Mouse (Mus musculus) urinary bladder, postnatal 25 days (tissue): ENCODE data around the gene Prdm8.
A peak's percentile ranks its signal among the peaks of the same experiment; 100 is the strongest.

ENCODE experiments used
- DNase-seq: peaks from one replicate; pipeline ENCODE4 v3.0.0; 2022; ENCODE audit warnings: low spot score

Prdm8 gene

DNA sequence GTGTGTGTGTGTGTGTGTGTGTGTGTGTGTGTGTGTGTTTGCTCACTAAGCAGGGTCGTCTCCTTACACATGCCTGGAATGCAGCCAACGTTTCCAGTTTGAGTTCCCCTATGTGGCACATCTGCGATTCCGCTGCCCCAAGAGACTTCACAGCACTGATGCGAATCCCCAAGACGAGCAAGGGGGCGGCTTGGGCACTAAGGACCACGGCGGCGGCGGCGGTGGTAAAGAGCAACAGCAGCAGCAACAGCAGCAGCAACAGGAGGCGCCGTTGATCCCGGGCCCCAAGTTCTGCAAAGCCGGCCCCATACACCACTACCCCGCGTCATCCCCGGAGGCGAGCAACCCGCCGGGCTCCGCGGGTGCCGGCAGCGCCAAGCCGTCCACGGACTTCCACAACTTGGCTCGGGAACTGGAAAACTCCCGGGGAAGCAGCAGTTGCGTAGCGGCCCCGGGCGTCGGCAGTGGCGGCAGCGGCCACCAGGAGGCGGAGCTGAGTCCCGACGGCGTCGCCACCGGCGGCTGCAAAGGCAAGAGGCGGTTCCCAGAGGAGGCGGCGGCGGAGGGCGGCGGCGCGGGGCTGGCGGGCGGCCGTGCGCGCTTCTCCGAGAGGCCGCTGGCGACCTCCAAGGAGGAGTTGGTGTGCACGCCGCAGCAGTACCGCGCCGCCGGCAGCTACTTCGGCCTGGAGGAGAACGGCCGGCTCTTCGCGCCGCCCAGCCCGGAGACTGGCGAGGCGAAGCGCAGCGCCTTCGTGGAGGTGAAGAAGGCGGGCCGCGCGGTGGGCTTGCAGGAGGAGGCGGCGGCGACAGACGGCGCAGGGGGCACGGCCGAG lies 18.2 kb downstream of the Prdm8 start:
- DNase-seq, result peak; percentile 84

DNA sequence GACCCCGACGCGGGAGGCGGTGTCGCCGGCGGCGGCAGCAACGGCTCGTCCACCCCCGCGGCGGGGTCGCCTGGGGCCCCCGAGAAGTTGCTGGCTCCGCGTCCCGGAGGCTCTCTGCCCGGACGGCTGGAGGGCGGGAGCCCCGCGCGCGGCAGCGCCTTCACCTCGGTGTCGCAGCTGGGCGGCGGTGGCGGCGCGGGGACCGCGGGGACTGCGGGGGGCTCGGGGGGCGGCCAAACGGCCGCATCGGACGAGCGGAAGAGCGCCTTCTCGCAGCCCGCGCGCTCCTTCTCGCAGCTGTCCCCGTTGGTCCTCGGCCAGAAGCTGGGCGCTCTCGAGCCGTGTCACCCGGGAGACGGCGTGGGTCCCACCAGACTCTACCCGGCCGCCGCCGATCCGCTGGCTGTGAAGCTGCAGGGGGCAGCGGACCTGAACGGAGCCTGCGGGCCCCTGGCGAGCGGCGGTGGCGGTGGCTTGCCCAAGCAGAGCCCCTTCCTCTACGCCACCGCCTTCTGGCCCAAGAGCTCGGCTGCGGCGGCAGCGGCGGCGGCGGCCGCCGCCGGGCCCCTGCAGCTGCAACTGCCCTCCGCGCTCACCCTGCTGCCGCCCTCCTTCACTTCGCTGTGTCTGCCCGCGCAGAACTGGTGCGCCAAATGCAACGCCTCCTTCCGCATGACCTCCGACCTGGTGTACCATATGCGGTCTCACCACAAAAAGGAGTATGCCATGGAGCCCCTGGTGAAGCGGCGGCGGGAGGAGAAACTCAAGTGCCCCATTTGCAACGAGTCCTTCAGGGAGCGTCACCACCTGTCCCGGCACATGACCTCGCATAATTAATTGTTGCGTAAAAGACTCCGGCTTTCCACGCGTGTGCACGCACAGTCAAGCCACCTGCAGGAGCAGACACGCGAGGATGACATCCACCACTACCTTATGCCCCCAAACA lies 19.1 kb downstream of the Prdm8 start:
- DNase-seq, result no peak

GRCm38 (mm10) chr5:98189181-98190180 lies 22.5 kb downstream of the Prdm8 start:
- DNase-seq, result no peak

- no peak for DNase-seq
These were observed 25.4 kb downstream of the Prdm8 start for GRCm38 (mm10) chr5:98192295-98192983.

DNA sequence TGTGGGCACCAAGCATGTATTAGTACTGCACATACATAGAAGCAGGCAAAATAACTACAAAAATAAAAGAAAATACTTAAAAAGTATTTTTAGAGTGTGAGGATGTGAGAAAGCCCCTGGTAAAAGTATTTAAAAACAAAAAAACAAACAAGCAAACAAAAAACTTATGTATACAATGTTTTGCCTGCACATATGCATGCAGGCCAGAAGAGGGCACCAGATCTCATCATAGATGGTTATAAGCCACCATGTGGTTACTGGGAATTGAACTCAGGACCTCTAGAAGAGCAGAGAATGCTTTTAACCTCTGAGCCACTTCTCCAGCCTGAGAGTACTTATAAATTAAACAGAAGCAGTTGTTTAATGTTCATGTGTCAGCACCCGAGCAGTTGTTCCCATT lies 28.0 kb downstream of the Prdm8 start:
- DNase-seq, result no peak

- DNase-seq, result no peak
These were observed 31.6 kb downstream of the Prdm8 start for GRCm38 (mm10) chr5:98198412-98199218.

DNA sequence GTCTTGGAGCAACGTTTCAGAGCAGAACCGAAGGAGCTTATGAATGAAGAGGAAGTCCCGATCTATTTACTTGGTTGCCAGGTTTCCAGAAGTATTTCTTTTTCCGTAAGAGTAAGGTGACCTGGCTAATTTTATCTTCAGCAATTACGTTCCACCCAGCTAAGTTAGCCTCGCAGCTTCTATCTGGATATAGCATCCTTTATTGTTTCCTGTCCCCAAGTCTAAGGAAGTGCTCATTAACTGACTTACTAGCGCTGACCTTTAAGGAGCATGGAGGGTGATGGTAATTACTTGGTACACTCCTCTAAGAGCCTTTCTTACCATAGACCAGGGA lies 32.2 kb downstream of the Prdm8 start:
- DNase-seq, result no peak

GRCm38 (mm10) chr5:98201606-98202005 lies 34.6 kb downstream of the Prdm8 start:
- no peak for DNase-seq

DNA sequence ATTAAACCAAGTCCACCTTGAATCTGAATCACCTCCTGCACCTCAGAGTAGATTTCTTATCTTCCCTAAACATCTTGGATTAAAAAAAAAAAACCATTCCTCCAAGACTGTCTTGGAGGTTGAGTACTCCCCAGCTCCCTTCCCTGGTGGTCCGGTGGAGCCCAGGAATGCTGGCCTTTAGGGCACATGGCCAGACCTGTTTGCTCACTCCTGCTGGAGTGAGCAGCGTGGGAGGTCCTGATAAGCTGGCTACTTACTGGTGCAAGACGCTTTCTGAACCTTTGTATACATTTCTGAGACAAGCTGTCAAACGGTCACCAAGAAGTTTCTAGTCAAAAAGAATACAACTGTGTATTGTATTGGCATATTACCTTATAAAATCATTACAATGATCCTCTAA lies 36.0 kb downstream of the Prdm8 start:
- DNase-seq, result no peak

GRCm38 (mm10) chr5:98212501-98212900 lies 45.5 kb downstream of the Prdm8 start:
- DNase-seq, result no peak

- DNase-seq, result no peak
These were observed 55.0 kb downstream of the Prdm8 start for GRCm38 (mm10) chr5:98221956-98222355.

GRCm38 (mm10) chr5:98226710-98227109 lies 59.7 kb downstream of the Prdm8 start:
- DNase-seq, result no peak

DNA sequence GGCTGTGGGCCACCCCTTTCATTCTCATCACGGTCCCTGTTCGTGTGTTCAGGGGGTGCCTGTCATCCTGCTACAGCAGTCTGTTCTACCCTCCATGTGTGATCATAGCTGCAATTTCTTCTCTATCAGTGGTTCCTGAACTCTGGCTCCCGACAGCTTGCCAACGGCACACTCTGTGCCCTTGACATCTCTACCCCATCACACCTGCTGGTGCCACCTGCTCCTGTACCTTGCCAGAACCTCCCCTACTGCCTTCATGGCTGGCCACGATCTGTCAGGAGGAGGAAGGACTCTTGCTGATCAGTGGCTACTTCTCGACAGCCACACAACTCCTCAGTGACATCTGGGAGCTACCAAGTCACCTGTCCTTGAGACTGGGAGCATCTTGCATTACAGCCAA lies 62.5 kb downstream of the Prdm8 start:
- no peak for DNase-seq

DNA sequence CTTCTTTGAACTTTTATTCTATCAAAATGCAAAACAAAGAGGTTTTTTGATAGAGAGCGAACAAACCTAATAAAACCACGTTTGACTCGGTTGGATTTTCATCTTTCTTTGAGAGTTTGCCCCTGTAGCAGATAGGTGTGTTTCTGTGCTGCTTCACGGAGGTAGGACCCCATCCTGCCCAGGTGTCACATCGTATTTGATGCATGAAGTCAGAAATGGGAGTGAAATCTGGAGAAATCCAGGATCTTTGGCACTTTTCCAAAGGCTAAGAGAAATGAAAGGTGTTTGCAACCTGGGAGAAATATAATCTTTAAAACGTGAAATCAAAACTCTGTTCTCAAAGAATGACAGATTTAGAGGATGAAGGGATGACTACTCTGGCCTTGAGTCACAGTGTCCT lies 71.5 kb downstream of the Prdm8 start:
- no peak for DNase-seq
